12 mouse cellular contexts compared by ENCODE assay signal in genomic region chr7:25240631-25241030, GRCm38 (mm10). TPM values are rescaled to one million over a fixed set of nuclear protein-coding genes. Genes with fewer than 3 reads are reported as not detected.
DNase-seq lines count a peak whose midpoint lies in the region; ATAC-seq lines count a peak whose summit lies in the region.
"Had no signal": no experiment of that assay in that cellular context is flagged by ENCODE, and none has a peak within 500 bp of the region (broad histone marks: within the 10 kb centered on the region; RNA-seq: fewer than 3 reads in every experiment).

No protein-coding gene starts in this region.

- no peak overlapping the region for H3K4me2 ChIP-seq in forebrain, embryonic 15.5 days (replicated peaks)
- H3K4me2 ChIP-seq in forebrain, embryonic 13.5 days, result no peak overlapping the region
- H3K4me2 ChIP-seq in heart, embryonic 15.5 days, result no peak overlapping the region
- no peak overlapping the region for H3K4me2 ChIP-seq in liver, embryonic 12.5 days
- H3K4me2 ChIP-seq in limb, embryonic 15.5 days, result no peak overlapping the region

- peaks cover 33% of the 10 kb centered on the region for H3K4me1 ChIP-seq in forebrain, embryonic 15.5 days
- H3K4me1 ChIP-seq in forebrain, embryonic 13.5 days, result peaks cover 30% of the 10 kb centered on the region
- H3K4me1 ChIP-seq in heart, embryonic 15.5 days (replicated peaks), result peaks cover 61% of the 10 kb centered on the region
- peaks cover 40% of the 10 kb centered on the region for H3K4me1 ChIP-seq in liver, embryonic 12.5 days
- peaks cover 57% of the 10 kb centered on the region for H3K4me1 ChIP-seq in limb, embryonic 15.5 days

- no peak overlapping the region for H3K9ac ChIP-seq in forebrain, embryonic 15.5 days (replicated peaks)
- no peak overlapping the region for H3K9ac ChIP-seq in forebrain, embryonic 13.5 days
- no peak overlapping the region for H3K9ac ChIP-seq in heart, embryonic 15.5 days
- no peak overlapping the region for H3K9ac ChIP-seq in liver, embryonic 12.5 days
- H3K9ac ChIP-seq in limb, embryonic 15.5 days, result no peak overlapping the region

- no peaks in the 10 kb centered on the region for H3K9me3 ChIP-seq in forebrain, embryonic 15.5 days
- H3K9me3 ChIP-seq in forebrain, embryonic 13.5 days (replicated peaks), result no peaks in the 10 kb centered on the region
- no peaks in the 10 kb centered on the region for H3K9me3 ChIP-seq in heart, embryonic 15.5 days (replicated peaks)
- no peaks in the 10 kb centered on the region for H3K9me3 ChIP-seq in liver, embryonic 12.5 days (replicated peaks)
- H3K9me3 ChIP-seq in limb, embryonic 15.5 days, result no peaks in the 10 kb centered on the region
- H3K9me3 ChIP-seq: midbrain, embryonic 10.5 days had no signal

- no peaks in the 10 kb centered on the region for H3K36me3 ChIP-seq in forebrain, embryonic 15.5 days
- H3K36me3 ChIP-seq in forebrain, embryonic 13.5 days (ENCODE audit: poor library complexity, severe bottlenecking), result peaks cover 27% of the 10 kb centered on the region
- peaks cover 27% of the 10 kb centered on the region for H3K36me3 ChIP-seq in heart, embryonic 15.5 days
- peaks cover 40% of the 10 kb centered on the region for H3K36me3 ChIP-seq in liver, embryonic 12.5 days
- H3K36me3 ChIP-seq in limb, embryonic 15.5 days, result peaks cover 40% of the 10 kb centered on the region

- intact Hi-C loops in heart, postnatal 36 days (cut with DNase I), result loop anchor here (1.0 to 5.0 kb wide), 3 partner anchors 38 to 142 kb away; no protein-coding TSS in a partner anchor

- no peak overlapping the region for H3K4me3 ChIP-seq in forebrain, embryonic 15.5 days
- H3K4me3 ChIP-seq in forebrain, embryonic 13.5 days, result no peak overlapping the region
- no peak overlapping the region for H3K4me3 ChIP-seq in heart, embryonic 15.5 days
- H3K4me3 ChIP-seq in liver, embryonic 12.5 days, result no peak overlapping the region
- H3K4me3 ChIP-seq in limb, embryonic 15.5 days, result no peak overlapping the region
- H3K4me3 ChIP-seq: erythroblast, embryonic 14.5 days had no signal

- WGBS in forebrain, embryonic 15.5 days, result 69% methylated on average over 7 of the region's 7 CpGs
- 69% methylated on average over 7 of the region's 7 CpGs for WGBS in forebrain, embryonic 13.5 days
- WGBS in heart, embryonic 15.5 days, result 60% methylated on average over 7 of the region's 7 CpGs
- WGBS in liver, embryonic 12.5 days (ENCODE audit: insufficient replicate concordance), result 64% methylated on average over 7 of the region's 7 CpGs
- 55% methylated on average over 7 of the region's 7 CpGs for WGBS in limb, embryonic 15.5 days

- no peak for DNase-seq in heart, postnatal 36 days
- no peak for DNase-seq in liver
- no peak for DNase-seq in lung, postnatal 4 days
- DNase-seq: B cell, adult 2 months; thymus, postnatal 25 days had no signal

- ATAC-seq in forebrain, embryonic 15.5 days (replicated peaks), result no peak
- no peak for ATAC-seq in forebrain, embryonic 13.5 days
- no peak for ATAC-seq in heart, embryonic 15.5 days (replicated peaks; ENCODE audit: insufficient number of reproducible peaks, insufficient read depth, low FRiP score, low read depth)
- ATAC-seq in liver, embryonic 12.5 days, result no peak
- no peak for ATAC-seq in limb, embryonic 15.5 days (ENCODE audit: insufficient number of reproducible peaks, low FRiP score, low TSS enrichment, low read depth)

- no peaks in the 10 kb centered on the region for H3K27me3 ChIP-seq in forebrain, embryonic 15.5 days
- no peaks in the 10 kb centered on the region for H3K27me3 ChIP-seq in forebrain, embryonic 13.5 days
- no peaks in the 10 kb centered on the region for H3K27me3 ChIP-seq in heart, embryonic 15.5 days
- no peaks in the 10 kb centered on the region for H3K27me3 ChIP-seq in liver, embryonic 12.5 days (replicated peaks)
- no peaks in the 10 kb centered on the region for H3K27me3 ChIP-seq in limb, embryonic 15.5 days

- 0 out of 2 replicates have a peak overlapping the region, but pooled peaks have one; percentile 4 for H3K27ac ChIP-seq in forebrain, embryonic 15.5 days (replicated peaks)
- no peak overlapping the region for H3K27ac ChIP-seq in forebrain, embryonic 13.5 days
- peak overlapping the region; percentile 45; the same call in 1 of the 2 replicates for H3K27ac ChIP-seq in heart, embryonic 15.5 days
- peak overlapping the region; percentile 17 for H3K27ac ChIP-seq in liver, embryonic 12.5 days
- peak overlapping the region; percentile 23; the same call in 1 of the 2 replicates for H3K27ac ChIP-seq in limb, embryonic 15.5 days

RNA-seq across cellular contexts. Expression of gene Gsk3a, which starts 3.0 kb away (rescaled TPM):
- polyA plus RNA-seq in forebrain, embryonic 15.5 days (2015; fragmentation: Nextera tagmentation; extraction: Ambion mirVana), result 16.2 and 17.4 TPM in 2 replicates
- 11.2 and 12.9 TPM in 2 replicates for polyA plus RNA-seq in forebrain, embryonic 13.5 days (2015; fragmentation: Nextera tagmentation; extraction: Ambion mirVana)
- polyA plus RNA-seq in heart, embryonic 15.5 days (2015; fragmentation: Nextera tagmentation; extraction: Ambion mirVana), result 6.6 and 9.8 TPM in 2 replicates
- 10 to 100 TPM; 67.5 to 69.2 TPM for total RNA-seq in heart, postnatal 36 days (2021)
- 13.0 and 14.4 TPM in 2 replicates for polyA plus RNA-seq in liver, embryonic 12.5 days (2016; fragmentation: Nextera tagmentation; extraction: Ambion mirVana)
- 8.2 and 10.0 TPM in 2 replicates for polyA plus RNA-seq in limb, embryonic 15.5 days (2015; fragmentation: Nextera tagmentation; extraction: Ambion mirVana)

RNA-seq across cellular contexts. Expression of gene Erf, which starts 9.9 kb away (rescaled TPM):
- 4.8 and 5.5 TPM in 2 replicates for polyA plus RNA-seq in forebrain, embryonic 15.5 days (2015; fragmentation: Nextera tagmentation; extraction: Ambion mirVana)
- polyA plus RNA-seq in forebrain, embryonic 13.5 days (2015; fragmentation: Nextera tagmentation; extraction: Ambion mirVana), result 5.5 and 5.8 TPM in 2 replicates
- polyA plus RNA-seq in heart, embryonic 15.5 days (2015; fragmentation: Nextera tagmentation; extraction: Ambion mirVana), result 12.1 and 13.2 TPM in 2 replicates
- 10 to 100 TPM; 22.3 to 26.2 TPM for total RNA-seq in heart, postnatal 36 days (2021)
- 6.5 and 7.5 TPM in 2 replicates for polyA plus RNA-seq in liver, embryonic 12.5 days (2016; fragmentation: Nextera tagmentation; extraction: Ambion mirVana)
- 20.8 and 24.4 TPM in 2 replicates for polyA plus RNA-seq in limb, embryonic 15.5 days (2015; fragmentation: Nextera tagmentation; extraction: Ambion mirVana)

RNA-seq across cellular contexts. Expression of gene Zfp526, which starts 19.4 kb away (rescaled TPM):
- 1.9 and 2.0 TPM in 2 replicates for polyA plus RNA-seq in forebrain, embryonic 15.5 days (2015; fragmentation: Nextera tagmentation; extraction: Ambion mirVana)
- polyA plus RNA-seq in forebrain, embryonic 13.5 days (2015; fragmentation: Nextera tagmentation; extraction: Ambion mirVana), result 2.0 and 2.1 TPM in 2 replicates
- polyA plus RNA-seq in heart, embryonic 15.5 days (2015; fragmentation: Nextera tagmentation; extraction: Ambion mirVana), result 1.7 and 2.9 TPM in 2 replicates
- total RNA-seq in heart, postnatal 36 days (2021), result 1 to 10 TPM; 8.9 to 10.0 TPM
- polyA plus RNA-seq in liver, embryonic 12.5 days (2016; fragmentation: Nextera tagmentation; extraction: Ambion mirVana), result 2.3 and 2.8 TPM in 2 replicates
- 2.7 and 2.8 TPM in 2 replicates for polyA plus RNA-seq in limb, embryonic 15.5 days (2015; fragmentation: Nextera tagmentation; extraction: Ambion mirVana)

RNA-seq across cellular contexts. Expression of gene Dedd2, which starts 20.2 kb away (rescaled TPM):
- polyA plus RNA-seq in forebrain, embryonic 15.5 days (2015; fragmentation: Nextera tagmentation; extraction: Ambion mirVana), result 17.7 and 18.0 TPM in 2 replicates
- polyA plus RNA-seq in forebrain, embryonic 13.5 days (2015; fragmentation: Nextera tagmentation; extraction: Ambion mirVana), result 11.0 and 12.5 TPM in 2 replicates
- polyA plus RNA-seq in heart, embryonic 15.5 days (2015; fragmentation: Nextera tagmentation; extraction: Ambion mirVana), result 6.6 and 9.5 TPM in 2 replicates
- 10 to 100 TPM; 17.3 to 22.2 TPM for total RNA-seq in heart, postnatal 36 days (2021)
- 31.4 and 33.4 TPM in 2 replicates for polyA plus RNA-seq in liver, embryonic 12.5 days (2016; fragmentation: Nextera tagmentation; extraction: Ambion mirVana)
- polyA plus RNA-seq in limb, embryonic 15.5 days (2015; fragmentation: Nextera tagmentation; extraction: Ambion mirVana), result 12.2 and 13.6 TPM in 2 replicates

RNA-seq across cellular contexts. Expression of gene Cic, which starts 26.9 kb away (rescaled TPM):
- polyA plus RNA-seq in forebrain, embryonic 15.5 days (2015; fragmentation: Nextera tagmentation; extraction: Ambion mirVana), result 53.2 and 54.4 TPM in 2 replicates
- polyA plus RNA-seq in forebrain, embryonic 13.5 days (2015; fragmentation: Nextera tagmentation; extraction: Ambion mirVana), result 45.9 and 47.0 TPM in 2 replicates
- polyA plus RNA-seq in heart, embryonic 15.5 days (2015; fragmentation: Nextera tagmentation; extraction: Ambion mirVana), result 22.9 and 27.4 TPM in 2 replicates
- total RNA-seq in heart, postnatal 36 days (2021), result 10 to 100 TPM; 63.7 to 68.7 TPM
- 17.0 TPM in 2 replicates for polyA plus RNA-seq in liver, embryonic 12.5 days (2016; fragmentation: Nextera tagmentation; extraction: Ambion mirVana)
- polyA plus RNA-seq in limb, embryonic 15.5 days (2015; fragmentation: Nextera tagmentation; extraction: Ambion mirVana), result 40.3 and 42.5 TPM in 2 replicates
